Mouse (Mus musculus) liver, embryonic 11.5 days (tissue): Measurements from ENCODE around the gene Eomes. TPM values are rescaled to one million over a fixed set of nuclear protein-coding genes. Genes with fewer than 3 reads are reported as not detected.

Experiments
- ATAC-seq: fragments of 200-750 bp; cut with Nextera tagmentation; replicated peaks from 2 replicates; pipeline ENCODE4 v1.8.0; 2017; ENCODE audit warnings: moderate number of reproducible peaks, mild to moderate bottlenecking, moderate TSS enrichment, moderate library complexity; ENCODE audit not compliant: low FRiP score
- DNase-seq: peaks from one replicate; pipeline ENCODE4 v3.0.0-alpha.2; 2017; ENCODE audit warnings: low spot score
- H3K27ac ChIP-seq: fragments of 300-500 bp; sonication (generic); 2 replicates; pipeline ENCODE4 v1.5.1; 2014; ENCODE audit warnings: mild to moderate bottlenecking, low read depth, low read length, control low read depth
- H3K27me3 ChIP-seq: fragments of 300-500 bp; sonication (generic); replicated peaks from 2 replicates; pipeline ENCODE4 v1.6.1; 2014; ENCODE audit warnings: low read length, mixed read lengths; ENCODE audit not compliant: control insufficient read depth, insufficient read depth
- H3K36me3 ChIP-seq: fragments of 300-500 bp; sonication (generic); 2 replicates; pipeline ENCODE4 v1.6.1; 2014; ENCODE audit warnings: mild to moderate bottlenecking, low read length, moderate library complexity, mixed read lengths; ENCODE audit not compliant: control insufficient read depth, insufficient read depth
- H3K4me1 ChIP-seq: fragments of 300-500 bp; sonication (generic); replicated peaks from 2 replicates; pipeline ENCODE4 v1.6.1; 2014; ENCODE audit warnings: low read length, mixed read lengths; ENCODE audit not compliant: control insufficient read depth, insufficient read depth
- H3K4me2 ChIP-seq: fragments of 300-500 bp; sonication (generic); 2 replicates; pipeline ENCODE4 v1.6.1; 2014; ENCODE audit warnings: mild to moderate bottlenecking, control low read depth, moderate library complexity
- H3K4me3 ChIP-seq: fragments of 300-500 bp; sonication (generic); 2 replicates; pipeline ENCODE4 v1.5.1; 2014; ENCODE audit warnings: low read depth, low read length, control low read depth
- H3K9ac ChIP-seq: fragments of 300-500 bp; sonication (generic); 2 replicates; pipeline ENCODE4 v1.6.1; 2014; ENCODE audit warnings: low read depth, low read length, control low read depth
- H3K9me3 ChIP-seq: fragments of 300-500 bp; sonication (generic); 2 replicates; pipeline ENCODE4 v1.6.1; 2016; ENCODE audit warnings: low read length, inconsistent platforms, mixed read lengths; ENCODE audit not compliant: control insufficient read depth
- WGBS: fragments of 180-500 bp; shearing (Covaris S2); extraction: QIAGEN DNeasy Blood & Tissue Kit; methylation state at CpG from one replicate; pipeline ENCODE4 v1.1.7; 2014; 5-methylcytosine and 5-hydroxymethylcytosine counted together
- polyA plus RNA-seq: library from polyadenylated mRNA; unstranded; fragments of >200 nt; fragmentation: Nextera tagmentation; extraction: Ambion mirVana; gene quantifications from 2 replicates; pipeline ENCODE4 v1.2.1, GENCODE M21; 2014

Eomes gene
- polyA plus RNA-seq, 1 experiment from 2014 or later: not detected

GRCm38 (mm10) chr9:118519101-118519500, 41.1 kb downstream of the Eomes start:
- Histone ChIP-seq H3K4me1 (peaks cover 15% of the 10 kb centered on the region), H3K9ac (no peak overlapping the region), H3K36me3 (peaks cover 5% of the 10 kb centered on the region; the same call in 1 of the 2 replicates), H3K27me3 (no peaks in the 10 kb centered on the region), H3K4me2 (no peak overlapping the region), H3K27ac (no peak overlapping the region; the same call in 1 of the 2 replicates), H3K4me3 (no peak overlapping the region), H3K9me3 (no peaks in the 10 kb centered on the region)
- ATAC-seq (no peak), DNase-seq (no peak)
- WGBS: 72% methylated on average over 8 of the region's 8 CpGs

- H3K27ac ChIP-seq: no peak overlapping the region
- WGBS: 56% methylated on average over 8 of the region's 8 CpGs
- no peak overlapping the region for H3K4me3 ChIP-seq
- no peak overlapping the region for H3K9ac ChIP-seq
- ATAC-seq: no peak
- no peaks in the 10 kb centered on the region for H3K9me3 ChIP-seq
- H3K4me2 ChIP-seq: no peak overlapping the region
- DNase-seq: no peak
- H3K36me3 ChIP-seq: peaks cover 2% of the 10 kb centered on the region; the same call in 1 of the 2 replicates
- H3K4me1 ChIP-seq: peaks cover 15% of the 10 kb centered on the region
- no peaks in the 10 kb centered on the region for H3K27me3 ChIP-seq
These were observed 42.0 kb downstream of the Eomes start for GRCm38 (mm10) chr9:118520011-118520410.

DNA sequence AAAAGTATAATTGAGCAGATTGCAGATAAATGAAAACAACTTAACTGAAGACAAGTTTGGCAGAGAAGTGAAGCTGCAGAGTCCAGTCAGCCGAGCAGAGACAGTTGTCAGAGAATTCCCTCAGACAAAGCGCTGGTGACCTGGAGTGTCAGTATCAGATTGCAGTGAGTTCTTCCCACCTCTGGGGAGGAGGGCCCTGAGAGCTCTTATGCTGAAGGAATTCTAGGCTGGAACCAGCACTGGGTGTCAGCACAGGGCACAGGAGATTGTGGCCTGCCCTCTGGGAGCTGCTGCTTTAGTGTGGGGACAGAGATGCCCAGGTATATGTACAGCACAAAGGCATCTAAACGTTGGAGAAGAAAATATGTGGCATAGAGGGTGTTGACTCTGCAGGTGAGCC, 42.8 kb downstream of the Eomes start:
- H3K36me3 ChIP-seq: peaks cover 4% of the 10 kb centered on the region; the same call in 1 of the 2 replicates
- no peaks in the 10 kb centered on the region for H3K9me3 ChIP-seq
- no peak overlapping the region for H3K4me2 ChIP-seq
- no peak overlapping the region for H3K9ac ChIP-seq
- WGBS: 56% methylated on average over 3 of the region's 3 CpGs
- peaks cover 15% of the 10 kb centered on the region for H3K4me1 ChIP-seq
- H3K4me3 ChIP-seq: no peak overlapping the region
- DNase-seq (no peak), ATAC-seq (no peak)
- H3K27ac ChIP-seq: no peak overlapping the region
- no peaks in the 10 kb centered on the region for H3K27me3 ChIP-seq

- 84% methylated on average over 8 of the region's 8 CpGs for WGBS
- peaks cover 4% of the 10 kb centered on the region; the same call in 1 of the 2 replicates for H3K36me3 ChIP-seq
- no peak overlapping the region for H3K4me3 ChIP-seq
- H3K27ac ChIP-seq: no peak overlapping the region
- ATAC-seq: no peak
- peaks cover 10% of the 10 kb centered on the region; the same call in 1 of the 2 replicates for H3K4me1 ChIP-seq
- no peaks in the 10 kb centered on the region for H3K9me3 ChIP-seq
- no peak for DNase-seq
- H3K9ac ChIP-seq: no peak overlapping the region
- no peaks in the 10 kb centered on the region for H3K27me3 ChIP-seq
- H3K4me2 ChIP-seq: no peak overlapping the region
These were observed 43.6 kb downstream of the Eomes start for GRCm38 (mm10) chr9:118521659-118522058.

DNA sequence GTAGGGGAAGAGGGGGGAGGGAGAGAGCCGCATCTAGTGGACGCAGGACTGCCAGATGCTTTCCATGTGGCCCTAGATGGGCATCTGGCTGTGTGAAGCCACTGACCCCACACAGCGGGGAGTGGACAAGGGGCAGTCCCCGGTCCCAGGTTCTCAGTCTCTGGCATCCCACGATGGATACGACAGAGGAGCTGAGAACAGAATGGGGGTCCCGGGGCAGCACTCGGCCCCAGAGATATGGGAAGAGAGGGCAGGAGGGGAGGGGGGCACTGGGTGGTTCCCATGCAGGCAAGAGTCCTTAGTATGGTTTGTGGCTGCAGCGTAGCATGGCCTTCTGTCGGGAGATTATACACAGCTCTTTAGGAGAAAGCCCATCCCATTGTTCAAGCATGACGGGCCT, 45.7 kb downstream of the Eomes start:
- WGBS: 77% methylated on average over 11 of the region's 11 CpGs
- H3K4me3 ChIP-seq: no peak overlapping the region
- DNase-seq (no peak), ATAC-seq (no peak)
- no peak overlapping the region for H3K9ac ChIP-seq
- H3K4me2 ChIP-seq: no peak overlapping the region
- peaks cover 11% of the 10 kb centered on the region for H3K36me3 ChIP-seq
- H3K9me3 ChIP-seq: no peaks in the 10 kb centered on the region
- H3K4me1 ChIP-seq: peaks cover 8% of the 10 kb centered on the region; the same call in 1 of the 2 replicates
- H3K27me3 ChIP-seq: no peaks in the 10 kb centered on the region
- no peak overlapping the region for H3K27ac ChIP-seq

- ATAC-seq: no peak
- DNase-seq: no peak
- no peaks in the 10 kb centered on the region for H3K9me3 ChIP-seq
- WGBS: 91% methylated on average over 18 of the region's 18 CpGs
- peaks cover 21% of the 10 kb centered on the region for H3K36me3 ChIP-seq
- no peaks in the 10 kb centered on the region for H3K4me1 ChIP-seq
- H3K27me3 ChIP-seq: no peaks in the 10 kb centered on the region
- no peak overlapping the region for H3K4me2 ChIP-seq
- no peak overlapping the region for H3K9ac ChIP-seq
- no peak overlapping the region for H3K27ac ChIP-seq
- H3K4me3 ChIP-seq: no peak overlapping the region
These were observed 49.0 kb downstream of the Eomes start for GRCm38 (mm10) chr9:118527056-118527455.

- no peak overlapping the region for H3K9ac ChIP-seq
- H3K4me1 ChIP-seq: no peaks in the 10 kb centered on the region
- WGBS: 79% methylated on average over 3 of the region's 3 CpGs
- DNase-seq (no peak), ATAC-seq (no peak)
- H3K4me2 ChIP-seq: no peak overlapping the region
- H3K36me3 ChIP-seq: peaks cover 32% of the 10 kb centered on the region
- no peaks in the 10 kb centered on the region for H3K27me3 ChIP-seq
- no peaks in the 10 kb centered on the region for H3K9me3 ChIP-seq
- no peak overlapping the region for H3K27ac ChIP-seq
- H3K4me3 ChIP-seq: no peak overlapping the region
These were observed 51.8 kb downstream of the Eomes start for GRCm38 (mm10) chr9:118529783-118530182.

GRCm38 (mm10) chr9:118530679-118531078, 52.7 kb downstream of the Eomes start:
- WGBS: 84% methylated on average over 6 of the region's 6 CpGs
- DNase-seq: no peak
- no peak overlapping the region for H3K9ac ChIP-seq

DNA sequence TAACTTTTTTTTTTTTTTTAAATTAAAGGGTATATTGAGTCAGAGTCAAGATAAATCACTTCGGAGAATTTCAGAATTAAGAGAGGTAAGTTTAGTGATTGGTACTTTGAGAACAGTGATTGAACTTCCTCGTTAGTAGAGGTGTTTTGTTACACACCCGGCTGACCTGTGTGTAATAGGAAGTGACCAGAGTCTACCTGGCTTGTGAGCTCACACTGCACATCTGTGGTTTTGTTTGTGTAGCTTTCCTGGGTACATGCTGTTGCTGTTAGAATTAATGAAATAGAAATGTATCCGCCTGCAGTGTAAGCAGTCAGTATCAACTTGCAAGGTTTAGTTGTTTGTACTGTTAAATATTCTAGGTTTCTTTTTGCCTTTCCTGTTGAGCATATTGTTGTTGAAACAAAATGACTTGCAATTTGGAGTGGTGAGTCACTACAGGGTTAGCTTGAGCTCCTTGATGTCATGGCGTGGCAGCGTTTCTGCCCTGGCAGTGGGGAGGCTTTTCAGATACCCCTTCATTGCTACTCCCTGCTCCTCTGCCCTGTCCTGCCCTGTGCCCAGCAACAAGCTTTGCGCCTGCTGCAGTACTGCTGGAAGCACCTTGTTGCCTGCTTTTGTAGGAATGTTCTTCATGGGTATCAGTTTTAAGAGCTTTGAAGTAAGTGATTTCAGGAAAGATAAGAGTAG, 54.6 kb downstream of the Eomes start:
- Histone ChIP-seq H3K36me3 (peaks cover 43% of the 10 kb centered on the region), H3K4me2 (no peak overlapping the region), H3K4me3 (no peak overlapping the region), H3K9ac (no peak overlapping the region), H3K9me3 (no peaks in the 10 kb centered on the region), H3K27me3 (no peaks in the 10 kb centered on the region), H3K4me1 (0 out of 2 replicates have a peak, but pooled peaks cover 3% of the 10 kb centered on the region), H3K27ac (no peak overlapping the region)
- DNase-seq (no peak), ATAC-seq (no peak)
- WGBS: 89% methylated on average over 7 of the region's 7 CpGs

More at GRCm38 (mm10) chr9:118530679-118531078, 52.7 kb downstream of the Eomes start:
- Histone ChIP-seq H3K36me3 (peaks cover 33% of the 10 kb centered on the region), H3K27ac (no peak overlapping the region), H3K4me3 (no peak overlapping the region), H3K4me2 (no peak overlapping the region), H3K27me3 (no peaks in the 10 kb centered on the region), H3K9me3 (no peaks in the 10 kb centered on the region), H3K4me1 (no peaks in the 10 kb centered on the region)
- no peak for ATAC-seq
